Mouse (Mus musculus) kidney, postnatal 36 days (tissue): Measurements from ENCODE around the gene Pex11g.
A peak's percentile ranks its signal among the peaks of the same experiment; 100 is the strongest.

Source experiments
- DNase-seq, 2 experiments: peaks; one replicate each; pipeline ENCODE4 v3.0.0; 2021 to 2022; ENCODE audit warnings: mixed read lengths in 2 of 2

Pex11g gene

GRCm38 (mm10) chr8:3480221-3480785 lies 12.8 kb upstream of the Pex11g start:
- no peak for DNase-seq

GRCm38 (mm10) chr8:3475715-3476429 lies 8.4 kb upstream of the Pex11g start:
- DNase-seq: no peak

- DNase-seq: no peak
Observed at GRCm38 (mm10) chr8:3470562-3470961, 3.1 kb upstream of the Pex11g start, which contains the start of gene Tex45. TSS of gene Tex45 (plus strand) at chr8:3470862.

- DNase-seq: no peak
Observed at GRCm38 (mm10) chr8:3468838-3469237, 1.4 kb upstream of the Pex11g start.

- no peak for DNase-seq
Observed at GRCm38 (mm10) chr8:3467886-3468545, 536 bp upstream of the Pex11g start.

- DNase-seq: peak; percentile 41 to 61
Observed at GRCm38 (mm10) chr8:3464309-3464708, 3.2 kb downstream of the Pex11g start.

- peak; percentile 52 to 60 for DNase-seq
Observed at GRCm38 (mm10) chr8:3463248-3463647, 4.2 kb downstream of the Pex11g start.

- DNase-seq: peak; percentile 59 to 72
Observed at GRCm38 (mm10) chr8:3451992-3452391, 15.5 kb downstream of the Pex11g start.

- peak; percentile 19 to 77 for DNase-seq
Observed at GRCm38 (mm10) chr8:3450670-3451069, 16.8 kb downstream of the Pex11g start.

- DNase-seq: no peak
Observed at GRCm38 (mm10) chr8:3449226-3449625, 18.3 kb downstream of the Pex11g start.

- DNase-seq: peak in 1 of 2 experiments; percentile 57
Observed at GRCm38 (mm10) chr8:3439510-3439909, 28.0 kb downstream of the Pex11g start.

GRCm38 (mm10) chr8:3436492-3436891 lies 31.0 kb downstream of the Pex11g start:
- DNase-seq: no peak

- DNase-seq: peak in 1 of 2 experiments; percentile 20
Observed at GRCm38 (mm10) chr8:3431113-3431512, 36.4 kb downstream of the Pex11g start.

- DNase-seq: peak; percentile 75 to 77
Observed at GRCm38 (mm10) chr8:3429966-3430365, 37.5 kb downstream of the Pex11g start.

- DNase-seq: no peak
Observed at GRCm38 (mm10) chr8:3428426-3428825, 39.1 kb downstream of the Pex11g start.

GRCm38 (mm10) chr8:3426211-3426610 lies 41.3 kb downstream of the Pex11g start:
- DNase-seq: no peak

- no peak for DNase-seq
Observed at GRCm38 (mm10) chr8:3425217-3425616, 42.3 kb downstream of the Pex11g start.

- no peak for DNase-seq
Observed at GRCm38 (mm10) chr8:3421507-3421906, 46.0 kb downstream of the Pex11g start.

- DNase-seq: peak in 1 of 2 experiments; percentile 15
Observed at GRCm38 (mm10) chr8:3420105-3420706, 47.3 kb downstream of the Pex11g start.

- DNase-seq: no peak
Observed at GRCm38 (mm10) chr8:3418101-3418500, 49.4 kb downstream of the Pex11g start.

- no peak for DNase-seq
Observed at GRCm38 (mm10) chr8:3417455-3417854, 50.0 kb downstream of the Pex11g start.

GRCm38 (mm10) chr8:3416846-3417245 lies 50.6 kb downstream of the Pex11g start:
- DNase-seq: no peak

GRCm38 (mm10) chr8:3415661-3416060 lies 51.8 kb downstream of the Pex11g start:
- DNase-seq: no peak
